Mouse (Mus musculus) testis, adult 2 months (tissue): ENCODE results near the gene Hypk.
"Not testable (repeated sequence)": the region's sequence is repeated elsewhere in the genome, so short reads cannot be mapped to it uniquely, and the experiment has no call there.

Experiments
- CTCF ChIP-seq: fragments of 200-500 bp; IDR thresholded peaks from 2 replicates; pipeline ENCODE4 v1.5.1; 2012; ENCODE audit warnings: low read depth, mild to moderate bottlenecking, inconsistent platforms, low read length, moderate library complexity; ENCODE audit not compliant: control insufficient read depth, insufficient read depth, insufficient replicate concordance
- POLR2A ChIP-seq: fragments of 200-500 bp; IDR thresholded peaks from 2 replicates; pipeline ENCODE4 v1.6.1; 2012; ENCODE audit warnings: low read depth, mild to moderate bottlenecking, inconsistent platforms, low read length, moderate library complexity; ENCODE audit not compliant: control insufficient read depth

DNA sequence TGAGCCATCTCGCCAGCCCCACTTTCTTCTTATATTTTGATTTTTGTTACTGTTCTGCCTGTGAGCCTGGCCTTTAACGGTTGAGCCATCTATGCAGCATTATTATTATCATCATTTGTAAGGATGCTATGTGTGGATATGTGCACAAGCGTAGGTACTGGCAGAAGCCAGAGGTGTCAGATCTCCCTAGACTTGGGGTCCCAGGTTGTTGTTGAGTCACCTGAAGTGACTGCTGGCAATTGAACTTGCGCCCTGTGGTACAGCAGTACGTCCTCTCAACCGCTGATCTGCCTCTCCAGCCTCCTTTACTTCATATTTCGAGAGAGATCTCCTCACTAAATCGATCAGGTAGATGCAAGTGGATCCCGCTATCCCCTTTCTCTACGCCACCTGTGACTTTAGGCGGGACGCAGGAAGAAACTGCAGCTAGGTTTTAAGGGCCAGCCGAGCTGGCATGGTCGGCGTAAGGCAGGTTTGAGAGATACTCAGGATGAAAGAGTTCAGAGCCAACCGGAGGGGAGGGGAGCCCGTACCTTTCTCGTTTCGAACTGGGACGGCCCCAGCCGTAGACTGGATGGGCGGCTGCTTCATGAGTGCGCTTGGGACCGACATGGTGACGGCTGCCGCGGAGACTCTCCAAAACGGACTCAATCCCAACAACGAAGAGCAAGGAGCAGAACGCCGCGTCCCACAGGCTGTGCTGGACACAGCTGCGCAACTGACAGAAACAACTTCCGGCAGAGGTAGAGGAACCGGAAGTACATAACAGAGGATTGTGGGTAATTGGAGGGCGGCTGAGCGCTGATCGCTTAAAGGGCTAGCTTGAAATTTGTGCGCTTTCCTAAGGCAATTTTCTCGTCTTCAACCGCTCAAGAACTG is 20.4 kb downstream of the Hypk start, which contains the start of gene Mfap1b:
- TF ChIP-seq CTCF = not testable (repeated sequence)
- peak; percentile 97 for TF ChIP-seq POLR2A
